Mouse (Mus musculus) heart, postnatal 0 days (tissue): Measurements from ENCODE around the gene Mpdu1.
"Not testable (repeated sequence)": the region's sequence is repeated elsewhere in the genome, so short reads cannot be mapped to it uniquely, and the experiment has no call there.

Experiments used
- CTCF ChIP-seq: IDR thresholded peaks from 2 replicates; pipeline ENCODE4 v1.5.1; 2016; ENCODE audit warnings: antibody characterized with exemption, control low read depth, low read depth
- EP300 ChIP-seq: IDR thresholded peaks from 2 replicates; pipeline ENCODE4 v1.6.1; 2016; ENCODE audit warnings: antibody characterized with exemption, low read depth

DNA sequence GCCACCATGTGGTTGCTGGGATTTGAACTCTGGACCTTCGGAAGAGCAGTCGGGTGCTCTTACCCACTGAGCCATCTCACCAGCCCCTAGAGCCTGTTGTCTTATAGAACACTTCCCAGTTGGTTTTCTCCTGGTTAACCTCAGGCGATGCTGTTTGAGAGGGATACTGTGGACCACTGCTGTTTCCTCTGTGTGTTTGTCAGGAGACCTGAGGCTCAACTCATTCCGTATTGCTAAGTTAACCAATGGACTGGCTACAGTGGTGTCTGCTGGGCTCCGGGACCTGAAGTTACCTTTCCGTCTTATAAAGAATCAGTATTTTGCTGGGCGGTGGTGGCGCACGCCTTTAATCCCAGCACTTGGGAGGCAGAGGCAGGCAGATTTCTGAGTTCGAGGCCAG lies 40.4 kb upstream of the Mpdu1 start:
- TF ChIP-seq CTCF, EP300: not testable (repeated sequence)
